Mouse (Mus musculus): ENCODE data around the gene Pxdc1. TPM values are rescaled to one million over a fixed set of nuclear protein-coding genes. Genes with fewer than 3 reads are reported as not detected.

Gene Pxdc1
- polyA plus RNA-seq, 1 experiment from 2014 or later: 5.2 TPM

DNA sequence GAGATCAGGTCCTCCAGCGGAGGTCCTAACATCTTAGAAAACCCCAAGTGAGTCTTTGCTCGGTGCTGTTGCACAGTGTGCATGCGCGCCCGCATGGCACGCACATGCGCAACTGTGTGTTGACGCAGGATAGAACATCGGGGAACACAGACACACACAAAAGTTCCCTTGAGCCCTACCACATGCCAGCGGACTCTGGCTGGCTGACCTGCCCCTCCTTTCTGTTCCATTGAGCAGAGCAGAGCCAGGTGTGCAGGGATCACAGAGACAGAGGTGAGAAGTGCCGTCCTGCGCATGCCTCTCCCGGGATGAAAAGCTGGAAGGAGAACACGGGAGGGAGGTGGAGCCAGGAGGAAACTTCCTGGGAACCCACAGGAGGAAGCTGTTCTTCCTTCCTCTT, 8.9 kb downstream of the Pxdc1 start:
- 79% methylated on average over 14 of the region's 14 CpGs for WGBS
- no peak overlapping the region for H3K4me2 ChIP-seq (ENCODE audit: low read length)
- 0 out of 2 replicates have a peak, but pooled peaks cover 2% of the 10 kb centered on the region for H3K4me1 ChIP-seq (replicated peaks; ENCODE audit: control insufficient read depth, insufficient read depth, low read length)
- no peaks in the 10 kb centered on the region for H3K9me3 ChIP-seq (ENCODE audit: control insufficient read depth, low read length)
- ATAC-seq: no peak
- H3K9ac ChIP-seq (replicated peaks; ENCODE audit: low read depth, low read length): no peak overlapping the region
- H3K27me3 ChIP-seq (replicated peaks; ENCODE audit: control insufficient read depth, insufficient read depth, low read length): no peaks in the 10 kb centered on the region
- no peak overlapping the region for H3K4me3 ChIP-seq (replicated peaks; ENCODE audit: low read length)
- no peak overlapping the region for H3K27ac ChIP-seq (ENCODE audit: low read length)
- H3K36me3 ChIP-seq (ENCODE audit: control insufficient read depth, insufficient read depth): no peaks in the 10 kb centered on the region

DNA sequence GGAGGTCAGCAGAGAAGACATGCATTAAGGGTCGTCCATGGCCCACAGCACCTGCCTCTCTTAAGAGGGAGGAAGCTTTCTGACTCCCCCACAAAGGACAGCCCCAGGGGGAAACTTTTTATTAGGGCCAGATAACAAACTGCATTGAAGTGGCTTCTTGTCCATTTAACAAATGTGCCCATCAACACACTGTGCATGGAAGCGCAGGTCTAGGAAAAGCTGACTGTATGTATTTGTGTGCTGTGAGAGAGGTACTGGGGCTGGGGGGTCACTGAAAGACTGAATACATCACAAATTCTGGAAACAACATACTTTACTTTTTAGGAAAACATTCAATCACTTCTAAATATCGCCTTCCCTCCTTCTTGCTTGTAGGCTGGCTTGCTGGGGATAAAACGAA, 9.4 kb downstream of the Pxdc1 start:
- Histone ChIP-seq H3K9me3 (ENCODE audit: control insufficient read depth, low read length) (no peaks in the 10 kb centered on the region), H3K36me3 (ENCODE audit: control insufficient read depth, insufficient read depth) (no peaks in the 10 kb centered on the region), H3K9ac (replicated peaks; ENCODE audit: low read depth, low read length) (no peak overlapping the region), H3K27ac (ENCODE audit: low read length) (no peak overlapping the region), H3K27me3 (replicated peaks; ENCODE audit: control insufficient read depth, insufficient read depth, low read length) (no peaks in the 10 kb centered on the region), H3K4me2 (ENCODE audit: low read length) (no peak overlapping the region), H3K4me3 (replicated peaks; ENCODE audit: low read length) (no peak overlapping the region), H3K4me1 (replicated peaks; ENCODE audit: control insufficient read depth, insufficient read depth, low read length) (0 out of 2 replicates have a peak, but pooled peaks cover 2% of the 10 kb centered on the region)
- no peak for ATAC-seq
- 81% methylated on average over 4 of the region's 4 CpGs for WGBS

DNA sequence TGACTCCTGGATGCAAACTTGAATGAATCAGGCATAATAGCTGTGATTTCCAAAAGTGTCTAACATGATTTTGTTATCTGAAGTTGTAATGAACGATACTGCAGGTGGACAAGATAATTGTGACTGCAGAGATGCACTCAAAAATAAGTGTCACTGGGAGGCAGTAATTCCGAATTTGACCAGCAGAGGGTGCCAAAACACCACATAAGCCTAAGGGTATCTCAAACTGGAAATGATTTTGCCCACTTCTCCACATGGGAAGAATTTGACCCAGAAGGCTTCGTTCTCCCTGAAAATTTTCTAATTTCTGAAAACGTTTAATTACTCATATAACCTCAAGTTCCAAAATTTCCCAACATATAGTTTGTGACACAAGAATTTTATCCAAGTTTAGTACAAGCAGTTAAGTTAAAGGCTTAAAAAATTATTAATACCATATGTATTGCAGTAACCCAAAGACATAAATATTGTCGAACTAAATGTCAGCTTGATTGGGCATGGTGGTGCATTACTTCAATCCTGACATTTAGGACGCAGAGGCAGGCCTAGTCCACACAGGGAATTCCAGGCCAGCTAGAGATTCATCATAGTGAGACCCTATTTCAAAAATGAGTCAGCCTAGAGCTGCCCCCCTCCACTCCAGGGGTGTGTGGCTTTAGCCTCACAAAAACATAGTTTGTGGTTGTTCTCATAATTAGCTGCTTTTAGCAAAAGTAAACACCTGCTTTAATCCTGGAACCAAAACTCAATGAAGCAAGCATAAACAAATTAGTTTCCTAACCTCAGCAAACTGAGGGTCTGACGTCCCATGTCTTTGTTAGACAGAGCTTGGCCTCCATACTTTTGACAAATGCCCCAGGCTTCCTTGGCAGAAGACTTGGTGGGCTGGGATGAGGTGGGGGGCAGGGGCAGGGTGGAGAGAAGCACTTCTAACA, 10.1 kb downstream of the Pxdc1 start:
- no peaks in the 10 kb centered on the region for H3K36me3 ChIP-seq (ENCODE audit: control insufficient read depth, insufficient read depth)
- H3K27me3 ChIP-seq (replicated peaks; ENCODE audit: control insufficient read depth, insufficient read depth, low read length): no peaks in the 10 kb centered on the region
- H3K4me3 ChIP-seq (replicated peaks; ENCODE audit: low read length): no peak overlapping the region
- no peak overlapping the region for H3K27ac ChIP-seq (ENCODE audit: low read length)
- no peak overlapping the region for H3K9ac ChIP-seq (replicated peaks; ENCODE audit: low read depth, low read length)
- 25% methylated on average over 7 of the region's 7 CpGs for WGBS
- ATAC-seq: no peak
- H3K9me3 ChIP-seq (ENCODE audit: control insufficient read depth, low read length): no peaks in the 10 kb centered on the region
- H3K4me2 ChIP-seq (ENCODE audit: low read length): no peak overlapping the region
- H3K4me1 ChIP-seq (replicated peaks; ENCODE audit: control insufficient read depth, insufficient read depth, low read length): 0 out of 2 replicates have a peak, but pooled peaks cover 2% of the 10 kb centered on the region

DNA sequence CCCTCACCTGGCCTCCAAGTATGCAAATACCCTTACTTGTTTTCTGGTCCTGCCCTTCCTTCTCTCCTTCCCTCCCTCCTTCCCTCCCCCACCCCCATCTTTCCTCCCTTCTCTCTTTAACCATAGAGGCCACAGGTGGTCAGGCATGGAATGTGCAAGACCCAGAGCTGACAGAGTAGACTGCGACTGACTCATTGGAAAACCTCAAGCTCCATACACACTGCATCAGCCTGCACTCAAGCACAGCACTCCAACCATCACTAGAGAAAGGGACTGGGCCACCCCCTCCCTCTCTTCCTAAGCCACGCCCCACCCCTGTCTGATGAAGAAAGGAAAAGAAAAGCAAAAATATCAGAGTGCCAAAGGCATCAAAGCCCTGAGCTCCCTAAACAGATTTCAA, 12.2 kb downstream of the Pxdc1 start:
- Histone ChIP-seq H3K9ac (replicated peaks; ENCODE audit: low read depth, low read length) (no peak overlapping the region), H3K4me3 (replicated peaks; ENCODE audit: low read length) (no peak overlapping the region), H3K27ac (ENCODE audit: low read length) (no peak overlapping the region), H3K27me3 (replicated peaks; ENCODE audit: control insufficient read depth, insufficient read depth, low read length) (no peaks in the 10 kb centered on the region), H3K36me3 (ENCODE audit: control insufficient read depth, insufficient read depth) (no peaks in the 10 kb centered on the region), H3K4me1 (replicated peaks; ENCODE audit: control insufficient read depth, insufficient read depth, low read length) (no peaks in the 10 kb centered on the region), H3K4me2 (ENCODE audit: low read length) (no peak overlapping the region), H3K9me3 (ENCODE audit: control insufficient read depth, low read length) (no peaks in the 10 kb centered on the region)
- WGBS: 53% methylated on average over 2 of the region's 2 CpGs
- no peak for ATAC-seq

DNA sequence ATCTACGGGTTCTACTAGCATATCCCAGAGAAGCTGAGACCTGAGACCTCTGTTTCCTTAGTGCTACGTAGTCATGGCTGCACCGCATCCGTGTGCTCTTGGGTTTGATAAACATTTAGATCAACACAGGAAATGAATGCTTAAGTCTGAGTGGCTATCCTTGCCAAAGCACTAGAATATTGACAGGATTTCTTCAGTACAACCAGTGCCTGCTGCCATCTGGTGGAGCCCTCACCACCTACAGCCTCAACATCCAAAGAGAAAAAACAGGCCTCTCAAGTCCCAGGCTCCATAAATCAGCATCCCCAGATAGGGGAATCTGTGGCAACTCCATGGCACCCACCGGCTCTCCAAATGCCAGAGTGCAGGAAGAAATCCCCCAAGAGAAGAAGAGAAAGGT, 17.3 kb downstream of the Pxdc1 start:
- peak; percentile 88 for ATAC-seq
- no peaks in the 10 kb centered on the region for H3K9me3 ChIP-seq (ENCODE audit: control insufficient read depth, low read length)
- no peak overlapping the region for H3K4me3 ChIP-seq (replicated peaks; ENCODE audit: low read length)
- 44% methylated on average over 5 of the region's 5 CpGs for WGBS
- H3K27me3 ChIP-seq (replicated peaks; ENCODE audit: control insufficient read depth, insufficient read depth, low read length): no peaks in the 10 kb centered on the region
- no peaks in the 10 kb centered on the region for H3K36me3 ChIP-seq (ENCODE audit: control insufficient read depth, insufficient read depth)
- H3K9ac ChIP-seq (replicated peaks; ENCODE audit: low read depth, low read length): no peak overlapping the region
- H3K4me1 ChIP-seq (replicated peaks; ENCODE audit: control insufficient read depth, insufficient read depth, low read length): no peaks in the 10 kb centered on the region
- no peak overlapping the region for H3K27ac ChIP-seq (ENCODE audit: low read length)
- no peak overlapping the region for H3K4me2 ChIP-seq (ENCODE audit: low read length)

DNA sequence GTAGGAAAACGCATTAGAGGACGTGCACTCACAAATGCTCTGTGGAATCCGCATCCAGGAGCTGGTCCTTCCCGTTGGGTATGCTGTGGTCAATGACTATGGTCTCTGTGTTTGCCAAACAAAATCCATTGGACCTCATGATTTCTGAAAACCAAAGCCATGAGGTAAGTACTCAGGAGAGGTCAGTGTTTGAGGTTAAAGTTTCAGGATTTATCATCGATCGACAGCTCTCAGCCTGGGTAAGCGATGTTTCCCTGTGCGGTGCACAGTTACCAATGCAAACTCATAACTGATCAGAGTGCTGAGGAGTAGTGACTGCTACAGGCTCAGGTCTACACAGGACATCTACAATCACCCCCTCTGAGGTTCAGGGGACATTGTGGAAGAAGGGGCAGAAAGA, 23.0 kb downstream of the Pxdc1 start:
- no peak overlapping the region for H3K9ac ChIP-seq (replicated peaks; ENCODE audit: low read depth, low read length)
- WGBS: 96% methylated on average over 8 of the region's 8 CpGs
- H3K9me3 ChIP-seq (ENCODE audit: control insufficient read depth, low read length): no peaks in the 10 kb centered on the region
- no peaks in the 10 kb centered on the region for H3K27me3 ChIP-seq (replicated peaks; ENCODE audit: control insufficient read depth, insufficient read depth, low read length)
- no peak overlapping the region for H3K4me3 ChIP-seq (replicated peaks; ENCODE audit: low read length)
- no peak overlapping the region for H3K4me2 ChIP-seq (ENCODE audit: low read length)
- no peak overlapping the region for H3K27ac ChIP-seq (ENCODE audit: low read length)
- no peaks in the 10 kb centered on the region for H3K4me1 ChIP-seq (replicated peaks; ENCODE audit: control insufficient read depth, insufficient read depth, low read length)
- H3K36me3 ChIP-seq (ENCODE audit: control insufficient read depth, insufficient read depth): no peaks in the 10 kb centered on the region
- ATAC-seq: no peak

DNA sequence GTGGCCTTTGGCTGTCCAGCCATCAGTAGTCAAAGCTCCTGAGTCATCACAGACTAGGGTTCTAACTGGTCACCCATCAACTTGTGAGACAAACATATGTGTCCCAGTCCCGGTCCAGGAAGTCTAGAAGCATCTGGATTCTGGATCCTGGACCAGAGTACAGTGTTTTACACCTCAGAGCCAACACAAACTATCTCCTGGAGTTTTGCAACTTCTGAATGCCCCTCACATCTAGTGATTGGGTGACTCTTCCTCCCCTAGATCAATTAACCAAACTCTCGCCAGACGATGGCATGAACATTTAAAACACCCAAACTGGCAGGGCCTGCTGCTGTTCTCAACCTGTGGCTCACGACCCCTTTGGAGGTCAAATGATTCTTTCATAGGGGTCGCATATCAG, 23.5 kb downstream of the Pxdc1 start:
- H3K36me3 ChIP-seq (ENCODE audit: control insufficient read depth, insufficient read depth): no peaks in the 10 kb centered on the region
- no peak for ATAC-seq
- no peak overlapping the region for H3K4me2 ChIP-seq (ENCODE audit: low read length)
- no peak overlapping the region for H3K9ac ChIP-seq (replicated peaks; ENCODE audit: low read depth, low read length)
- 90% methylated on average over 5 of the region's 5 CpGs for WGBS
- H3K4me1 ChIP-seq (replicated peaks; ENCODE audit: control insufficient read depth, insufficient read depth, low read length): no peaks in the 10 kb centered on the region
- H3K4me3 ChIP-seq (replicated peaks; ENCODE audit: low read length): no peak overlapping the region
- H3K27ac ChIP-seq (ENCODE audit: low read length): no peak overlapping the region
- H3K27me3 ChIP-seq (replicated peaks; ENCODE audit: control insufficient read depth, insufficient read depth, low read length): no peaks in the 10 kb centered on the region
- no peaks in the 10 kb centered on the region for H3K9me3 ChIP-seq (ENCODE audit: control insufficient read depth, low read length)

DNA sequence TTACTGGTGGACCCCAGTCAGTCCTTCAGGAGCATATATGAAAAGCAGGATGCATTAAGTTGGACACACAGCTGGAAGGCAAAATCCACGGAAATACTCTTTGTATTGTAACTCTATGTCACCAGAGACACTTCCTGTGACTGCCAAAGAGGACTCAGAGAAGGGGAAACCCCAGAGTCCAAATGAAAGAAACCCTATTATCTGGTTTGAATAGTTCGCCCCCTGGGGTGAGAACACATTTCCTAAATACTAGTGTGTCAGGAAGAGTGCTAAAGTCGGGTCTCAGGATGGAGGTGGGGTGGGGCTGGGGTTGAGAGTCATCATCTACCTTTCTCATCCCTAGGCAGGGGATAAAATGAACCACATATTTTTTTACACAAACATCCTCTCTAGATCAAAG, 25.8 kb downstream of the Pxdc1 start:
- H3K9ac ChIP-seq (replicated peaks; ENCODE audit: low read depth, low read length): no peak overlapping the region
- H3K4me1 ChIP-seq (replicated peaks; ENCODE audit: control insufficient read depth, insufficient read depth, low read length): no peaks in the 10 kb centered on the region
- H3K27ac ChIP-seq (ENCODE audit: low read length): no peak overlapping the region
- ATAC-seq: no peak
- H3K9me3 ChIP-seq (ENCODE audit: control insufficient read depth, low read length): no peaks in the 10 kb centered on the region
- no peak overlapping the region for H3K4me2 ChIP-seq (ENCODE audit: low read length)
- WGBS: 35% methylated on average over 3 of the region's 3 CpGs
- no peaks in the 10 kb centered on the region for H3K36me3 ChIP-seq (ENCODE audit: control insufficient read depth, insufficient read depth)
- H3K4me3 ChIP-seq (replicated peaks; ENCODE audit: low read length): no peak overlapping the region
- no peaks in the 10 kb centered on the region for H3K27me3 ChIP-seq (replicated peaks; ENCODE audit: control insufficient read depth, insufficient read depth, low read length)

DNA sequence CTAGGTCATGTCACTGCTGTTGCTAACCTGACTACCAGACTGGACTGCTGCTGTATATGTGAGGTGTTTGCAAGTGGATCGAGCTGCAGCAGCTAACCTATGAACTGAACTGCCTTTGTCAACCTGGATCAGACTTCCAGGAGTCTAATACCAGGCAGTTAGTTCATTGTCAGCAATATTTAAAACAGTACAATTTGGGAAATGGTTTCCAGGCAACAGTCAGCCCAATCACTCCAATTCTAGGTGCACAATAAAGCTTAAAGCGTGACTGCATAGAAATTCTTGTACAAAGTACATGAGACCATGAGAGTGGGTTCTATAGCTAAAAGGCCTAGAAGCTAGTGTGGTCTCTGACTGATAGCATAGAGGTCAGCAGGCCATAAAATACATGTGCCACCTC, 28.9 kb downstream of the Pxdc1 start:
- WGBS: 79% methylated on average over 2 of the region's 2 CpGs
- H3K9me3 ChIP-seq (ENCODE audit: control insufficient read depth, low read length): no peaks in the 10 kb centered on the region
- no peaks in the 10 kb centered on the region for H3K4me1 ChIP-seq (replicated peaks; ENCODE audit: control insufficient read depth, insufficient read depth, low read length)
- no peaks in the 10 kb centered on the region for H3K27me3 ChIP-seq (replicated peaks; ENCODE audit: control insufficient read depth, insufficient read depth, low read length)
- ATAC-seq: no peak
- H3K4me3 ChIP-seq (replicated peaks; ENCODE audit: low read length): no peak overlapping the region
- no peak overlapping the region for H3K27ac ChIP-seq (ENCODE audit: low read length)
- no peak overlapping the region for H3K4me2 ChIP-seq (ENCODE audit: low read length)
- H3K36me3 ChIP-seq (ENCODE audit: control insufficient read depth, insufficient read depth): no peaks in the 10 kb centered on the region
- H3K9ac ChIP-seq (replicated peaks; ENCODE audit: low read depth, low read length): no peak overlapping the region

All from forebrain, embryonic 16.5 days (tissue).